Mouse (Mus musculus) cortical plate, adult 2 months (tissue): ENCODE measurements at regions not wholly inside any gene's neighbourhood (a gene's known extent, or its start where the extent isn't known, plus 50 kb on each side); places are given as distances from the start of the nearest gene placed in this dataset.

Experiments
- H3K27ac ChIP-seq: fragments of 200-500 bp; 2 replicates; pipeline ENCODE4 v1.5.1; 2012; ENCODE audit warnings: low read length, control low read depth, inconsistent platforms; ENCODE audit not compliant: insufficient read depth
- H3K4me1 ChIP-seq: fragments of 200-500 bp; 2 replicates; pipeline ENCODE4 v1.6.1; 2011; ENCODE audit warnings: low read length; ENCODE audit not compliant: control insufficient read depth, insufficient read depth
- H3K4me3 ChIP-seq: fragments of 200-500 bp; 2 replicates; pipeline ENCODE4 v1.5.1; 2011; ENCODE audit warnings: mild to moderate bottlenecking, low read length, control low read depth; ENCODE audit not compliant: insufficient read depth
- CTCF ChIP-seq: fragments of 200-500 bp; IDR thresholded peaks from 2 replicates; pipeline ENCODE4 v1.5.1; 2011; ENCODE audit warnings: mild to moderate bottlenecking, control low read depth, low read length; ENCODE audit not compliant: insufficient read depth; ENCODE audit errors: extremely low read depth
- POLR2A ChIP-seq: fragments of 200-500 bp; IDR thresholded peaks from 2 replicates; pipeline ENCODE4 v1.6.1; 2011; ENCODE audit warnings: mild to moderate bottlenecking, low read length, control low read depth; ENCODE audit not compliant: insufficient read depth; ENCODE audit errors: extremely low read depth

- TF ChIP-seq CTCF: no peak
- TF ChIP-seq POLR2A: no peak
- Histone ChIP-seq H3K4me1 (no peaks in the 10 kb centered on the region), H3K27ac (no peak overlapping the region)
Measured at GRCm38 (mm10) chrX:57935621-57936020, 86.9 kb upstream of the Zic3 start.

GRCm38 (mm10) chrX:57938248-57938836 lies 84.2 kb upstream of the Zic3 start:
- Histone ChIP-seq H3K27ac (no peak overlapping the region), H3K4me1 (no peaks in the 10 kb centered on the region), H3K4me3 (no peak overlapping the region)
- TF ChIP-seq POLR2A (no peak), CTCF (no peak)

More at GRCm38 (mm10) chrX:57935621-57936020, 86.9 kb upstream of the Zic3 start:
- no peak overlapping the region for H3K4me3 ChIP-seq

GRCm38 (mm10) chrX:57950896-57951295 lies 71.6 kb upstream of the Zic3 start:
- H3K4me3 ChIP-seq: no peak overlapping the region
- no peak for TF ChIP-seq POLR2A
- no peak for TF ChIP-seq CTCF
- no peaks in the 10 kb centered on the region for H3K4me1 ChIP-seq
- no peak overlapping the region for H3K27ac ChIP-seq

GRCm38 (mm10) chrX:57951301-57951700 lies 71.2 kb upstream of the Zic3 start:
- H3K27ac ChIP-seq: no peak overlapping the region
- no peak overlapping the region for H3K4me3 ChIP-seq
- no peak for TF ChIP-seq CTCF
- TF ChIP-seq POLR2A: no peak
- H3K4me1 ChIP-seq: no peaks in the 10 kb centered on the region

- H3K4me3 ChIP-seq: no peak overlapping the region
Measured at GRCm38 (mm10) chrX:57954594-57955185, 67.8 kb upstream of the Zic3 start.

More at GRCm38 (mm10) chrX:57954594-57955185, 67.8 kb upstream of the Zic3 start:
- Histone ChIP-seq H3K27ac (no peak overlapping the region), H3K4me1 (no peaks in the 10 kb centered on the region)
- TF ChIP-seq CTCF (no peak), POLR2A (no peak)
